Mouse (Mus musculus) lung, postnatal 10 days (tissue): ENCODE data around the gene Ufsp1.

Source experiments
- DNase-seq: peaks from one replicate; pipeline ENCODE4 v3.0.0; 2021

The Ufsp1 gene

DNA sequence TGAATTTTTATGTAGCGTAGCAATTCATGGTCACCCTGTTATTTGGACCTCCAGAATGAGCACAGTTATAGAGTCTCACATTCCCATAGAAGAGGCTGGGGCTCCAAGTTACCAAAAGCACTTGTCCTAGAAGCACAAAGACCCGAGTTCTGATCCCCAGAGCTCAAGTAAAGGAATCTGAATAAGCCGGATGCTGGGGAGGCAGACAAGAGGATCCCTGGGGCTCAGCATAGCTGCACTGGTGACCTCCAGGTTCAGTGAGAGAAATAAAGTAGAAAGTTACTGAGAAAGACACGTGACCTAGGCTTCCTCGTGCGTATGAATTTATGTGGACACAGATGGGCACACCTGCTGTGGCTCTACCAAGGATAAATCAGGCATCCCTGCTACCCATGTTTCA is 40.6 kb downstream of the Ufsp1 start:
- no peak for DNase-seq

DNA sequence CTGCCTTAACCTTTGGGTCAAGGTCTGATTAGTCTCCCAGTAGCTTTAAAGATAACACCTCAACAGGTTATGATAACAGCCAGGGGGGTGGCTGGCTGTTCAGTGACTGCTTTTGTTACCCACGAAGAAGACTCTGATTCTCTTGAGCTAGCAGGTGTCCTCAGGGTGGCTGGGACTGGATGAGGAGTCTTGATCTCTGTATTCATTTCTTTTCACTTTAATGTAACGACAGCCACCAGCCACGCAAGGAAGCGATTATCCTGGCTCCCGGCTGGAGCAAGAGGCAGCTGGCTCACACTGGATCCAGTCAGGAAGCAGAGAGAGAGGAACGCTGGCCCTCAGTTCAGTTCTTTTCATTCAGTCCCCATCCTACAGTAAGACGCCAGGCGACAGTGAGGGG is 42.8 kb downstream of the Ufsp1 start:
- no peak for DNase-seq

DNA sequence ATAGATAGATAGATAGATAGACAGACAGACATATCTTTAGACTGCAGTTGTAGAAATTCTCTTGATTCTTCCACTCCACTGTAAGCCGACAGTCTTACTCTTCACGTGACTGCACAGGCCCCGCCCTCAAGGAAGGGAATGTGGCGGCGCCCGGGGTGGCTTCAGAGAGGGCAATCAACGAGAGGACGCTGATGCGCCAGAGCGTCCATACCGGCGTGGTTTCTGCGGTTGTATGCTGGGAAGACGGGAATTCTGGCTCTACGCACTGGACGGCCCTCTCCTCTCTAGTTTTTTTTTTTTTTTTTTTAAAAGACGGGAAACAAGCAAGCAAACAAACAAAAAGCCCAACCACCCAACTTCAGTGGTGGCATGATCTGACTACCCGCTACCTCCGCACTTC is 43.8 kb downstream of the Ufsp1 start:
- DNase-seq, result peak; percentile 97

DNA sequence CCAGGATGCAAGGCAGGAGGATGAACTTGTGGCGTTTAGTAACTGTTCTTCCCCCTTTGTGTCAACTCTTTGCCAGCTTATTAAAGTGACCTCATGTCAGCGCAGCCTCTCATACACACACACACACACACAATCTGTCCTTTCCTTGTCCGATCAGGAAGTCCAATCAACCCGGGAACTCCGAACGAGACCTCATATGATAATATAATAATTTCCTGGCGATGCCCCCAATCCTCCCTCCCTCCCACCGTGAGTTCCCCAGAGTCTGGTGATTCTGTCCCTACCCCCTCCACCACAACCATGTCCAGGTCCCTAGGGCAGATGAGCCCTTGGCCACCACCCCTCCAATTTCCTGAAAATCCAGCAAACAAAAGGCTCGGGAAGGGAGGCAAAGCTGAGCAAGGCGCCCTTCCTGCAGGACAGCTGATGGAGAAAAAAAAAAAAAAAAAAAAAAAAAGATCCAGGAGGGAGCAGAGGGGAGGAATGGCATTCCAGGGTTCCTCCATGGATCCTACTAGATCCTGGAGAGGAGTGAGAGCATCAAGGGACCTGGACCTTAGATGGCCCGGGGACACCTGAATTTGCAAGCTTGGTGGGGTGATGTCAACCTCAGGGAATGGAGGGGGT is 44.3 kb downstream of the Ufsp1 start:
- peak; percentile 83 for DNase-seq

DNA sequence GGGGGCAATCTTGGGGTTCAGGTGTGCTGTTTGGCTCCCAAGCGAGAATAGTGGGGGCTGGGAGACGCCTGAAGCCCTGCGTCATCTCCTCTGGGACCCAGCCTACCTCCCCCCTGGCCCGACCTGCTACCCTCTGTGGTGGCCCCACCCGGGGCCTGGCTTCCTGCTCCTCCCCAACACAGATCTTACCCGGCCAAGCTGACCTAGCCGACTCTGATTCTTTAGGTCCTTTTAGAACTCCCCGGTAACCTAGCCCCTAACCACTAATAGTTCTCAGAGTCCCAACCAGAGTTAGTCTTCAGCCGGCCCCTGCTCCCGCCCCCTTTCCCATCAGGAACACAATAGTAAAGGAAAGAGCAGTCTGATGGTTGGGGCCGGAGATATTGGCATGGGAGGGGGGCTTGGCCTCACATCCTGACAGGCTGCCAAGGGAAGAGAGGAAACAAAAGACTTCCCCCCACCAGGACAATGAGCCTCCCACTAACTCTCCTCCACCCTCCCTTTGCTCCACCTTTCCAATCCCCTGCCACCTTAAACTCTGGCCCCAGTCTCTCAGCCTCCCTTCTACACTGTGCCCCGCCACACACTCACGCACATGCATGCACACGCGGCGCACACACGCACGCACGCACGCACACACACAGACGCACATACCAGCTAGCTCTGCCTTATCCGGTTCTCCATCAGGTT is 45.0 kb downstream of the Ufsp1 start:
- peak; percentile 87 for DNase-seq

DNA sequence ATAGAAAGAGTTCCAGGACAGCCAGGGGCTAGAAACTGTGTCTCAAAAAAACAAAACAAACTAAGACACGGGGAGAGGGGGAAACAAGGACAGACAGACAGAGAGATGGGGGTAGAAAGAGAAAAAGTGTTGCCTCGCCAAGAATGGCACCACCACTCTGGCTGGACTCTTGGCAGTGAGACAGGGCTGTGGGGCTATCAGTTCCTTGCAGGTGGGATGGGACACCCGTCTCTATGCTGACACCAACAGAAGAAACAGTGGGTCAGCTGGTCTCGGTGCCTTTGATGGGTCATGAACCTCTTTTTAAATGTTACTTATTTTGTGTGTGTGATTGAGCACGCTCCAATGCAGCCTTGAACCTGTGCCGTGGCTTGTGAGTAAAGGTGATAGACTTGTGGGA is 45.8 kb downstream of the Ufsp1 start:
- DNase-seq, result no peak

DNA sequence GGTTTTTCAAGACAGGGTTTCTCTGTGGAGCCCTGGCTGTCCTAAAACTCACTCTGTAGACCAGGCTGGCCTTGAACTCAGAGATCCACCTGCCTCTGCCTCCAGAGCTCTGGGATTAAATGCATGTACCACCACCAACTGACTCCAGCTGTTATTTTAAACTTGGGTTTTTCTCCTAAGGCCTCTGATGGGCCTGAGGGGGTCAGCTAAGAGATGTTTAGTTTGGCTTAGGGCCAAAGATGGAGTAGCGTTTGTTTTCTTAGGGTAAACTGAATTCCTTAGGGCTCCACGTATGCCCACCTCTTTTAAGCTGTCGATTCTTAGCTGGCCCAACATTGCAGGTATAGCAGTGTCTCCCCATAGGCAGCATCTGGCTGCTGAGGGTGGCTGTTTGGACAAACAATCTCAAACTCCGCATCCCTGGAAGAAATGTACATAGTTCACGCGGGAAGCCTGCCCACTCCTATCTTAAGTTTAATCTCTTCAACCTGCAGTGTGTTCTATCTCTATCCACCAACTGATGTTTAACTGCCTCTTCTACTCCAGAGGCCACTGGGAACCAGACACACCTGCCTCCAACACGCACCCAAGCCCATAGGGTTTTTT is 48.1 kb downstream of the Ufsp1 start:
- DNase-seq, result no peak

DNA sequence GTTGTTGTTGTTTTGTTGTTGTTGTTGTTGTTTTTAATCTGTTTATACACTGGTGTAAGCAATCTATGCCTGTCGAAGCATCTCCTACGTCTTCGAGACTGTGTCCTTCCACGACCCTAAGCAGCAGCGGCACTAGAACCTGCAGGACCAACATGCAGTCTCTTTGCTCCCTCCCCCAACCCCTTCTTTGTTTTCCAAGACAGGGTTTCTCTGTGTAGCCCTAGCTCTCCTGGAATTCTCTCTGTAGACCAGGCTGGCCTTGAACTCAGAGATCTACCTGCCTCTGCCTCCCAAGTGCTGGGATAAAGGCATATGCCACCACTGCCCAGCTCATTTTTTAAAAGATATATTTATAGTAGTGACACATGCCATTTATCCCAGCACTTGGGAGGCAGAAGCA is 49.0 kb downstream of the Ufsp1 start:
- DNase-seq, result no peak

DNA sequence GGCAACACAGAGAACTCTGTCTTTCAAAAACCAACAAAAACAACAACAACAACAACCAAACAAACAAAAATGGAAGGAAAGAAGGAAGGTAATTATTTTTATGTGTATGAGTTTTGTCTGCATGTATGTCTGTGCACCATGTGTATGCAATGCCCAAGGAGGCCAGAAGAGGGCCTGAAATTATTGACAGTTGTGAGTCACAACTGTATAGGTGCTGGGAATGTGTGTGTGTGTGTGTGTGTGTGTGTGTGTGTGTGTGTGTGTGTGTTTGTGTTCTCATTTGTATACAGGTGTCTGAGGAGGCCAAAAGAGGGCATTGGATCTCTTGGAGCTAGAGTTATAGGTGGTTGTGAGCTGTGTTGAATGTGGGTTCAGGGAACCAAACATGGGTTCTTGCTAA is 49.4 kb downstream of the Ufsp1 start:
- peak; percentile 32 for DNase-seq
